Mouse (Mus musculus): ENCODE data around the gene Gm28870. TPM values are rescaled to one million over a fixed set of nuclear protein-coding genes. Genes with fewer than 3 reads are reported as not detected.
"Not testable (repeated sequence)": the region's sequence is repeated elsewhere in the genome, so short reads cannot be mapped to it uniquely, and the experiment has no call there.

Gm28870 gene
- polyA plus RNA-seq (2014; fragmentation: Nextera tagmentation; extraction: Ambion mirVana): not detected in 2 replicates

- no CpG with 5 or more reads among the region's 2 CpGs for WGBS
- H3K4me2 ChIP-seq (ENCODE audit: low read length); H3K9me3 ChIP-seq (replicated peaks; ENCODE audit: control insufficient read depth, low read length); H3K27me3 ChIP-seq (replicated peaks; ENCODE audit: control insufficient read depth, insufficient read depth, low read length); H3K36me3 ChIP-seq (ENCODE audit: control insufficient read depth, insufficient read depth, low read length); H3K4me3 ChIP-seq (ENCODE audit: low read depth, low read length); DNase-seq (ENCODE audit: low spot score); H3K27ac ChIP-seq (ENCODE audit: low read depth, low read length); H3K4me1 ChIP-seq (ENCODE audit: control insufficient read depth, insufficient read depth, low read length); H3K9ac ChIP-seq (ENCODE audit: low read length); ATAC-seq: not testable (repeated sequence)
These were observed at the start of gene Gm28870 for GRCm38 (mm10) chrY:50096976-50097375. Gene Gm28870, plus strand, starts transcription at chrY:50097276.

Measured in forebrain, embryonic 14.5 days (tissue).